8 mouse cellular contexts compared by ENCODE assay signal in the genomic region with DNA sequence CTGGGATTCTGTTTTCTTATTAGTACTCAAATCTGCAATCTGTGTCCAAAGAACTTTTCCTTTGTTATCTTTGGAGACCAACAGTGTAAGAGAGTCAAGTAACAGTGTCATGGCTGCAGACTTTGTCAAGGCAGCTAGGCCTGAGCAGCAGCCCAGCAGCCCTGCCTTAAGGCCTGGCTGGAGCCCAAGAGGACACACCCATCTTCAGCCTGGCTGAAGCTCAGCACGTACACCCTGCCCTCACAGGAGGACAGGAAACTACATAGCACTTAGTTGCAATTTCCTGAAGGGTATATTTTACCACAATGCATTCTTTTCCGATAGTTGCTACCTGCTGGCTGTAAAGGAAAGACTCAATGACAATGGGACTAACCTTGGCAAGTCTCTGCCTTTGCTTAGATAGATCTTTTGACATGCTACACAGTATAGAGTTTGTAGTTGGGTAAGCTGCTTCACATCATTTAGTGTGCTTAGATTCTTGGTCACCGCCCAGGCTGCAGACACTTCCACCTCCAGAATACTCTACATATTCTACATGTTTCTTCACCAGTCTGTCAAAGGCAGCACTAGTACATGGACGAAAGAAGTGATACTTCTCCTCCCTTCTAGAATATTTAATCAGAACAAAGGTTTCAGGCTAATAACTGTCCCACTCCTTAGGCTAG. TPM values are rescaled to one million over a fixed set of nuclear protein-coding genes. Genes with fewer than 3 reads are reported as not detected.
DNase-seq lines count a peak whose midpoint lies in the region; ATAC-seq and TF ChIP-seq lines count a peak whose summit lies in the region.
"Not testable (repeated sequence)": the region's sequence is repeated elsewhere in the genome, so short reads cannot be mapped to it uniquely, and the experiment has no call there.
"Had no signal": no experiment of that assay in that cellular context is flagged by ENCODE, and none has a peak within 500 bp of the region (broad histone marks: within the 10 kb centered on the region; RNA-seq: fewer than 3 reads in every experiment).

No protein-coding gene starts in this region.

- not testable (repeated sequence) for H3K27me3 ChIP-seq in intestine, embryonic 15.5 days (replicated peaks); lung, embryonic 14.5 days (ENCODE audit: insufficient read depth, low read length)

- DNase-seq in NIH3T3 (ENCODE audit: low read depth), result peak; percentile 43
- peak; percentile 38 to 44 for DNase-seq in heart, adult 9 months (ENCODE audit: low spot score in 2 of 2)
- peak; percentile 82 for DNase-seq in kidney, postnatal 14 days
- DNase-seq in lung, embryonic 14.5 days, result not testable (repeated sequence)

- H3K9ac ChIP-seq in intestine, embryonic 15.5 days; lung, embryonic 14.5 days: not testable (repeated sequence)

- H3K27ac ChIP-seq in intestine, embryonic 15.5 days; lung, embryonic 14.5 days (ENCODE audit: low read depth): not testable (repeated sequence)

- not testable (repeated sequence) for TF ChIP-seq CTCF in lung, embryonic 14.5 days (IDR thresholded peaks at IDR 0.05; ENCODE audit: low read depth)

- H3K4me1 ChIP-seq in intestine, embryonic 15.5 days (replicated peaks); lung, embryonic 14.5 days (ENCODE audit: insufficient read depth): not testable (repeated sequence)

- 10% methylated on average over 1 of the region's 4 CpGs for WGBS in intestine, embryonic 15.5 days
- WGBS in lung, embryonic 14.5 days, result 20% methylated on average over 1 of the region's 4 CpGs

- not testable (repeated sequence) for H3K4me2 ChIP-seq in intestine, embryonic 15.5 days (replicated peaks); lung, embryonic 14.5 days

- ATAC-seq in erythroid progenitor cell, adult 5-6 weeks (replicated peaks; ENCODE audit: low FRiP score, poor library complexity, severe bottlenecking), result peak; percentile 73
- peak; percentile 97 for ATAC-seq in intestine, embryonic 15.5 days
- peak; percentile 70; the same call in 1 of the 2 replicates for ATAC-seq in lung, embryonic 14.5 days (ENCODE audit: insufficient read depth)
- ATAC-seq in neutrophil, adult 5-6 weeks (ENCODE audit: extremely low read depth, insufficient number of reproducible peaks, low FRiP score, poor library complexity, severe bottlenecking), result peak; percentile 88

- H3K36me3 ChIP-seq in intestine, embryonic 15.5 days; lung, embryonic 14.5 days (ENCODE audit: insufficient read depth): not testable (repeated sequence)

- H3K9me3 ChIP-seq in intestine, embryonic 15.5 days; lung, embryonic 14.5 days (ENCODE audit: low read depth, low read length): not testable (repeated sequence)

- not testable (repeated sequence) for H3K4me3 ChIP-seq in intestine, embryonic 15.5 days (replicated peaks); lung, embryonic 14.5 days (ENCODE audit: low read depth, low read length)

RNA-seq across cellular contexts. Expression of a gene that starts 25.4 kb away (rescaled TPM):
- total RNA-seq in erythroid progenitor cell, adult 5-6 weeks (2015; ENCODE audit: low replicate concordance), result 24.9 and 26.4 TPM in 2 replicates
- total RNA-seq in erythroid progenitor cell, adult 5-6 weeks (2017; ENCODE audit: low replicate concordance), result 15.9 and 25.3 TPM in 2 replicates
- polyA plus RNA-seq in intestine, embryonic 15.5 days (2015; fragmentation: Nextera tagmentation; extraction: Ambion mirVana), result 7.1 and 9.4 TPM in 2 replicates
- polyA plus RNA-seq in lung, embryonic 14.5 days (2014; fragmentation: Nextera tagmentation; extraction: Ambion mirVana), result 4.6 and 5.6 TPM in 2 replicates
- 382 and 384 TPM in 2 replicates for total RNA-seq in neutrophil, adult 5-6 weeks (2017)
- polyA plus RNA-seq: erythroblast, embryonic 14.5 days had no signal

Comparison
In these comparisons a context has a peak if more than half of its experiments do, and no peak if none do; other contexts are left out.
1. RNA of a gene that starts 25.4 kb away (total RNA-seq): 382 to 384 TPM in neutrophil, adult 5-6 weeks; 15.9 to 26.4 TPM in erythroid progenitor cell, adult 5-6 weeks; every median in the first group is over 10 times any median in the second.
2. Peak in every context shown above with its lines, with median percentiles within 50 percentile points of each other: ATAC-seq.